Mouse (Mus musculus) neural tube, embryonic 12.5 days (tissue): Measurements from ENCODE around the gene H2-Aa. TPM values are rescaled to one million over a fixed set of nuclear protein-coding genes. Genes with fewer than 3 reads are reported as not detected.
"Not testable (repeated sequence)": the region's sequence is repeated elsewhere in the genome, so short reads cannot be mapped to it uniquely, and the experiment has no call there.

Experiments used
- ATAC-seq: fragments of 200-750 bp; cut with Nextera tagmentation; 2 replicates; pipeline ENCODE4 v1.8.0; 2017; ENCODE audit warnings: low read depth, mild to moderate bottlenecking, moderate TSS enrichment, moderate library complexity; ENCODE audit not compliant: low FRiP score
- H3K27ac ChIP-seq: fragments of 300-500 bp; sonication (generic); 2 replicates; pipeline ENCODE4 v1.5.1; 2016
- H3K27me3 ChIP-seq: fragments of 300-500 bp; sonication (generic); replicated peaks from 2 replicates; pipeline ENCODE4 v1.6.1; 2016; ENCODE audit warnings: mild to moderate bottlenecking
- H3K36me3 ChIP-seq: fragments of 300-500 bp; sonication (generic); 2 replicates; pipeline ENCODE4 v1.6.1; 2016; ENCODE audit warnings: mild to moderate bottlenecking
- H3K4me1 ChIP-seq: fragments of 300-500 bp; sonication (generic); 2 replicates; pipeline ENCODE4 v1.6.1; 2016
- H3K4me2 ChIP-seq: fragments of 300-500 bp; sonication (generic); replicated peaks from 2 replicates; pipeline ENCODE4 v1.6.1; 2016; ENCODE audit warnings: mild to moderate bottlenecking
- H3K4me3 ChIP-seq: fragments of 300-500 bp; sonication (generic); 2 replicates; pipeline ENCODE4 v1.5.1; 2016
- H3K9ac ChIP-seq: fragments of 300-500 bp; sonication (generic); 2 replicates; pipeline ENCODE4 v1.6.1; 2016; ENCODE audit warnings: mild to moderate bottlenecking
- H3K9me3 ChIP-seq: fragments of 300-500 bp; sonication (generic); 2 replicates; pipeline ENCODE4 v1.6.1; 2016; ENCODE audit warnings: mild to moderate bottlenecking
- WGBS: fragments of 180-500 bp; shearing (Covaris S2); methylation state at CpG from one replicate; pipeline ENCODE4 v1.1.7; 2016; 5-methylcytosine and 5-hydroxymethylcytosine counted together
- polyA plus RNA-seq: library from polyadenylated mRNA; unstranded; fragments of >200 nt; fragmentation: Nextera tagmentation; extraction: Ambion mirVana; gene quantifications from 2 replicates; pipeline ENCODE4 v1.2.1, GENCODE M21; 2016

Gene H2-Aa
- polyA plus RNA-seq: 0.16 TPM in 1 of 2 replicates, not detected in the other

DNA sequence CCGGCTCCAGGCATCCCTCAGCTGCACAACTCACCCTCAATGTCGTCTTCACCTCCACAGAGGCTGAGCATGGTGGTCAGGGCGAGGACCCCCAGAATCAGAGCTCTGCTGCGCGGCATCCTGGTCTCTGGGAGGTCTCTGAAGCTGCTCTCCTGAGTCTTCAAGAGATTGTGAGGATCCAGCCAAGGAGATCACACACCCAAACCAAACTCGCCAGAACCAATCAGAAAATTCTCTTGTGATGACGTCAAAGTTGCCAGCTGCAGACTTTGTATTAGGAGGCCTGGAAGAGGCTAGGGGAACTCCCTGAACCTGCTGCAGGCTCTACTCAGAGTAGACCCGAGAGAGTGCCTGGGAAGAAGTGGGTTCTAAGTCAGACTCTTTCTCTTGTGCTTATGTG is at the start of gene H2-Aa:
TSS of gene H2-Aa (minus strand) at position 176 of the 400 bp plus-strand sequence.
- ATAC-seq: no peak
- Histone ChIP-seq H3K9me3 (no peaks in the 10 kb centered on the region), H3K27me3 (no peaks in the 10 kb centered on the region)

DNA sequence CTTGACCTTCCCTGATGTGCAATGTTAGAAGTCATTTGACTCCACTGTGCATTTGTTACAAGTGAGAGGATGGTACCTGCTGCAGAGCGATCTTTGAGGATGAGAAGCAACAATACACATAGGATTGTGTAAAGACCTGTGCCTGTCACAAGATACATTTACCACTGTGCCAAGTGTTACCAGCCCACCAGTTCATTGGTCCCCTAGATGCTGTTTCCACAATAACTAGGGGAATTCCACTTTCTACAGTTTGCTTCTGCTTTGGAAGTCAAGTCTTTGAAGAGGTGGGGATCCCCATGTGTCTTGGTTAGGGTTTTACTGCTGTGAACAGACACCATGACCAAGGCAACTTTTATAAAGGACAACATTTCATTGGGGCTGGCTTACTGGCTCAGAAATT is 43.6 kb upstream of the H2-Aa start:
- H3K9me3 ChIP-seq: no peaks in the 10 kb centered on the region
- no peak for ATAC-seq

More for the DNA sequence above, at the start of gene H2-Aa:
- H3K9ac ChIP-seq: no peak within 1 kb of the TSS
- H3K4me3 ChIP-seq: no peak within 1 kb of the TSS
- WGBS: 15% methylated on average over 8 of the region's 8 CpGs
- H3K27ac ChIP-seq: no peak within 1 kb of the TSS
- no peaks in the 10 kb centered on the region for H3K36me3 ChIP-seq
- no peak within 1 kb of the TSS for H3K4me2 ChIP-seq
- H3K4me1 ChIP-seq: no peaks in the 10 kb centered on the region

DNA sequence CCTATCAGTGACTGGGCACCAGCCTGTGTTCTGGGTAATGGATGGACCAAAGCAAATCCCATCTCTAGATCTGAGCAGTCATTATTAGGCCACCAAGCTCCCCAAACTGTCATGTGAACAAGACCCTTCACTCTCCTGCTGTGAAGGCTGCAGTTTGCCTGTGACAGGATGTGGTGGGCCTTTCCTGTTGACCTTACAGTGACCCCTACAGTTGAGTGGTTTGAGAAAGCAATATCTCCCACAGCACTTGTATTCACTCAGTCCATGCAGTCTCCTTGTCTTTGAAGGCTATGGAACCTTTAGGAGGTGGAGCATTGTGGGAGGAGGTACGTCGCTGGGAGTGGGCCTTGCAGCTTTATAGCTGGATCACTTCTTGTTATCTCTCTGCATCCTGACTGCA is 42.2 kb upstream of the H2-Aa start:
- no peak for ATAC-seq
- no peak overlapping the region for H3K4me2 ChIP-seq
- H3K27me3 ChIP-seq: no peaks in the 10 kb centered on the region
- no peak overlapping the region for H3K4me3 ChIP-seq
- H3K36me3 ChIP-seq: no peaks in the 10 kb centered on the region
- no peaks in the 10 kb centered on the region; the same call in 1 of the 2 replicates for H3K4me1 ChIP-seq
- H3K27ac ChIP-seq: no peak overlapping the region
- H3K9ac ChIP-seq: no peak overlapping the region
- 55% methylated on average over 2 of the region's 2 CpGs for WGBS
- no peaks in the 10 kb centered on the region for H3K9me3 ChIP-seq

More for the DNA sequence above, 43.6 kb upstream of the H2-Aa start:
- 93% methylated on average over 1 of the region's 1 CpGs for WGBS
- no peak overlapping the region for H3K27ac ChIP-seq
- no peak overlapping the region for H3K9ac ChIP-seq
- no peaks in the 10 kb centered on the region for H3K36me3 ChIP-seq
- H3K4me2 ChIP-seq: no peak overlapping the region
- H3K4me1 ChIP-seq: no peaks in the 10 kb centered on the region; the same call in 1 of the 2 replicates
- no peaks in the 10 kb centered on the region for H3K27me3 ChIP-seq
- no peak overlapping the region for H3K4me3 ChIP-seq

DNA sequence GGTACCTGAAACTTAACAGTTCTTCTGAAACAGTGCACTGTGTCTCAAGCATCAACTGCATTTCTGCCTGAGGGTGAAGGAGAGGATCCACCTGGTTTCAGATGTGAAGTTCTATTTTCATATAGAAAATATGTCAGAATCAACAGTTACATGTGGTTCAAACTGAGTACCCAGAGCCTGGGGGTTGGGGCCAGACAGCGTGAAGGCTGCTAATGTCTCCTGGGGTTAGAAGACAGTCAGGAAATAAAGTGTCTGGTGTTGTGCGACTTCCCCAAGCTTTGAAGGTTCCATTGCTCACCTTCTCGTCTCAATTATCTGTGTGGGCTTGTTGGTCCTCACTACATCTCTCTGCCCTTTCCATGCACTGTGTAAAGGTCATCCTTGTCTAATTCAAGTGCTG is 38.8 kb upstream of the H2-Aa start:
- no peaks in the 10 kb centered on the region; the same call in 1 of the 2 replicates for H3K4me1 ChIP-seq
- no peaks in the 10 kb centered on the region for H3K36me3 ChIP-seq
- no peaks in the 10 kb centered on the region for H3K9me3 ChIP-seq
- H3K4me3 ChIP-seq: no peak overlapping the region
- WGBS: 78% methylated on average over 3 of the region's 3 CpGs
- no peak overlapping the region for H3K27ac ChIP-seq
- no peak overlapping the region for H3K9ac ChIP-seq
- ATAC-seq: no peak
- H3K27me3 ChIP-seq: no peaks in the 10 kb centered on the region
- H3K4me2 ChIP-seq: no peak overlapping the region

DNA sequence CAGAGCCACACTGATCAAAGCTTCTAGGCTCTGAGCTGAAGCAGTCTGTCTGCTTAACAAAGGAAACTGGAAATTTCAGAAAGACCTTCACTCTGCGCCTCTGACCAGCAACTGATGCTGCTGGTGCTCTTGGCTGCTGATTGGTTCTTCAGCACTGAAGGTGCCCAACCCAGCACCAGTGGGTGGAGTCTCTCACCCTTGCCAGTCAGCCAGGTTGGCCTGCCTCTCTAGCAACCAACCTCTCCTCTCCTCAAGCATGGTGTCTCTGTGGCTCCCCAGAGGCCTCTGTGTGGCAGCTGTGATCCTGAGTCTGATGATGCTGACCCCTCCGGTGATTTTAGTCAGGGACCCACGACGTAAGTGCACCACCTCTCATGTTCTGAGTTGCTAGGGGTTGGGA is 37.8 kb upstream of the H2-Aa start, which contains the start of gene H2-Eb2:
TSS of gene H2-Eb2 (plus strand) at position 230 of the 400 bp plus-strand sequence.
- no peak within 1 kb of the TSS for H3K9ac ChIP-seq
- 53% methylated on average over 4 of the region's 4 CpGs for WGBS

DNA sequence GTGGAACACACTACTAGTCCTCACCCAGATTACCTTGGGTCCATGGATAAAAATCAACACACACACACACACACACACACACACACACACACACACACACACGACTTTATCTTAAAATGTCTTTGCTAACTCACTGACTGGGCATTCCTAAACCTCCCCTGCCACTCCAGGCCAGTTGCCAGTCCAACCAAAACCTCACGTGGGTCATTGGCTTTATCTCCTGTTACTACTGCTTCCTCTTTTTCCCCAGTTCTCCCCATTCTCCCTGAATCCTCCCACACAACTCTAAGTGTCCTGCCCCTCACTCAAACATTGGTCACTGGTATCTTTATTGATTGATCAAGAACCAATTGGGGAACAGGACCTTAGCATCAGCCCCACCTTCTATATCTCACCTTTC is 29.7 kb upstream of the H2-Aa start:
- Histone ChIP-seq H3K27me3 (no peaks in the 10 kb centered on the region), H3K9ac (no peak overlapping the region), H3K4me2 (no peak overlapping the region), H3K36me3 (no peaks in the 10 kb centered on the region), H3K27ac (no peak overlapping the region), H3K4me1 (no peaks in the 10 kb centered on the region), H3K9me3 (no peaks in the 10 kb centered on the region), H3K4me3 (no peak overlapping the region)
- 61% methylated on average over 2 of the region's 2 CpGs for WGBS
- no peak for ATAC-seq

More for the DNA sequence above, 37.8 kb upstream of the H2-Aa start, which contains the start of gene H2-Eb2:
- H3K4me2 ChIP-seq: no peak within 1 kb of the TSS
- no peaks in the 10 kb centered on the region for H3K36me3 ChIP-seq
- no peaks in the 10 kb centered on the region for H3K9me3 ChIP-seq
- H3K27me3 ChIP-seq: no peaks in the 10 kb centered on the region
- no peak for ATAC-seq
- no peaks in the 10 kb centered on the region; the same call in 1 of the 2 replicates for H3K4me1 ChIP-seq
- no peak within 1 kb of the TSS for H3K27ac ChIP-seq
- no peak within 1 kb of the TSS for H3K4me3 ChIP-seq

DNA sequence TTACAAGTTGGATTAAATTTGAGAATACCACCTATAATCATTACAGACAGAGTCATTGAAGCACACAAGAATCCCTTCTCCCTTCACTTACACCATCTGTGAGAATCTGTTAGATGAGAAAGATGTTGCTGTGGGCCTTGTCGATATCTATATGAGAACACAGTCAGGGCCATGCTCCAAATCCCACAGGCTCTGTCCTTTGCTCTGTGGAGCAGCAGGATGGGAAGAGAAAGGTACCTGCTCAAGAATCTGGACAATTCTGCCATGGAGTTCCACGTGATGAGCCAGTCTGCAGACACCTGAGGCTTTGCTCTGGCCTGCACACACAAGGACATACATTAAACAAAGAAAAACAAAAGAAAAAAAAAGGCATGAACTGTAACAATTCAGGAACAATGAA is 29.1 kb upstream of the H2-Aa start:
- H3K36me3 ChIP-seq: no peaks in the 10 kb centered on the region
- H3K9me3 ChIP-seq: no peaks in the 10 kb centered on the region
- H3K4me2 ChIP-seq: no peak overlapping the region
- no peak for ATAC-seq
- no peak overlapping the region for H3K27ac ChIP-seq
- H3K4me3 ChIP-seq: no peak overlapping the region
- H3K4me1 ChIP-seq: no peaks in the 10 kb centered on the region
- no peak overlapping the region for H3K9ac ChIP-seq
- no peaks in the 10 kb centered on the region for H3K27me3 ChIP-seq
- WGBS: 81% methylated on average over 2 of the region's 2 CpGs

DNA sequence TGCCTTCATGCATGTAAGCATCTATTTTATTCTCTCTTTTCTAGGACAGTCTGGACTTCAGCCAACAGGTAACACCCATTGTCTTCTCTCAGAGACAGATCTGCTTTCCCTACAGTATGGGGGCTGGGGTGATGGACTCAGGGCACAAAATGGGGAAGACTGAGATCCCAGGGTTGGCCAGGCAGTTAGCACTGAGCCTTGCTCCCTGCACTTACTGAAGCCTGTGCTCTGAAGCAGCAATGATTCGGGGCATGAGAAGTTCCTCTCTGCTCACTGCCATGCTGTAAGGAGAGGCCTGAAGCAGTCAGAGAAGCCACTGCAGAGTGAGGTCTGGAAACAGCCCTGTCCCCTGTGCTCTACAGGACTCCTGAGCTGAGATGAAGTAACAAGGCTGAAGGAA is 27.9 kb upstream of the H2-Aa start:
- H3K4me2 ChIP-seq: no peak overlapping the region
- no peak for ATAC-seq
- H3K36me3 ChIP-seq: no peaks in the 10 kb centered on the region
- no peak overlapping the region for H3K9ac ChIP-seq
- no peak overlapping the region for H3K4me3 ChIP-seq
- H3K27ac ChIP-seq: no peak overlapping the region
- H3K4me1 ChIP-seq: no peaks in the 10 kb centered on the region
- WGBS: 74% methylated on average over 1 of the region's 1 CpGs
- no peaks in the 10 kb centered on the region for H3K9me3 ChIP-seq
- H3K27me3 ChIP-seq: no peaks in the 10 kb centered on the region

DNA sequence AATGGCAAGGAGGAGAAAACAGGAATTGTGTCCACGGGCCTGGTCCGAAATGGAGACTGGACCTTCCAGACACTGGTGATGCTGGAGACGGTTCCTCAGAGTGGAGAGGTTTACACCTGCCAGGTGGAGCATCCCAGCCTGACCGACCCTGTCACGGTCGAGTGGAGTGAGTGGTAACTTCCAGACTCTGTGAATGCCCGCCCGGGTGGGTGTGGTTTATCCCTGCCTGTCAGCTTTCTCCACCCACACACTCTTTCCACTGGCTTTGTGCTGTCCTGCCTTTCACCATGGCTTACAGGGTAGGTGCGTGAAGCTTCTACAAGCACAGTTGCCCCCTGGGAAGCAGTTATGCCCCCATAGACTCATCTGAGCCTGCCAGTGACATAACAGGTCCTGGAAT is 26.7 kb upstream of the H2-Aa start:
- Histone ChIP-seq H3K9ac (no peak overlapping the region), H3K4me2 (no peak overlapping the region), H3K4me1 (peaks cover under 1% of the 10 kb centered on the region; the same call in 1 of the 2 replicates), H3K4me3 (no peak overlapping the region), H3K9me3 (no peaks in the 10 kb centered on the region), H3K27me3 (no peaks in the 10 kb centered on the region), H3K36me3 (no peaks in the 10 kb centered on the region), H3K27ac (no peak overlapping the region)
- 71% methylated on average over 9 of the region's 9 CpGs for WGBS
- ATAC-seq: no peak

DNA sequence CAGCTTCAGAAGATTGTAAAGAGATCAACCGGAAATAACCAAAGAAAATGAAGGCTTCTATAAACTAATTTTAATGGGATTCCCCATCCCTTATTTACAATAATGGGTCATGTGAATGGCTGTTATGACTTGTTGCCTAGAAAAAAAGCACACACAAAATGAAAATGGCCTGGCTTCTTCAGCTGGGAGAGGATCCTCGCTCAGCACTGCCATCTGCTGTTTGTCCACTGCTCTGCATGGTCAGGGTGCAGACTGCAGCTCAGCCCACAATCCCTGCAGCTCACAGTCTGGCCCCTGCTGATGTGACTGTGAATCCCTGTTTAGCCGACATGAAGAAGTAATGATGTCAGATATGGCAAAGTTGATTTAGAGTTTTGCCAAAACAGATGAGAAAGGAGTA is 25.8 kb upstream of the H2-Aa start:
- H3K36me3 ChIP-seq: no peaks in the 10 kb centered on the region
- H3K27ac ChIP-seq: no peak overlapping the region
- WGBS: 36% methylated on average over 3 of the region's 3 CpGs
- H3K4me3 ChIP-seq: no peak overlapping the region
- no peaks in the 10 kb centered on the region for H3K27me3 ChIP-seq
- no peak overlapping the region for H3K4me2 ChIP-seq
- ATAC-seq: no peak
- H3K9me3 ChIP-seq: no peaks in the 10 kb centered on the region
- peaks cover 3% of the 10 kb centered on the region; the same call in 1 of the 2 replicates for H3K4me1 ChIP-seq
- H3K9ac ChIP-seq: no peak overlapping the region

DNA sequence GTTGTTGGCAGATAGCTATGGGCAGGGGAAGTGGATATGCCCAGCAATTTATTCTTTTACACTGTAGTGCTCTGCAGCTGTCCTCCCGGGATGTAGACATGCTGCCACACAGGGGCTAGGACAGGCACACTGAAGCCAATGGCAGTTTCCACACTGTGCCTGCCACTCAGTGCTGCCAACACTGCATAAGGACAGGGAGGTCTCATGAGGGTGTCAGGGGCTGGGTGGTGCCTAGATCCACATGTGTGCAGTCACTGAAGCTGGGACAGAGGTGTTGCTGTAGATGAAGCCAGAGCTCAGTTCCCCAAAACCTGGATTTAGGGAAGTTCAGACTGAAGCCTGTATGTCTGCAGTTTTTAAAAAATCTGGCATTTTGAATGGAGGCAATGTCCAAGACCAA is 24.6 kb upstream of the H2-Aa start:
- no peak for ATAC-seq

DNA sequence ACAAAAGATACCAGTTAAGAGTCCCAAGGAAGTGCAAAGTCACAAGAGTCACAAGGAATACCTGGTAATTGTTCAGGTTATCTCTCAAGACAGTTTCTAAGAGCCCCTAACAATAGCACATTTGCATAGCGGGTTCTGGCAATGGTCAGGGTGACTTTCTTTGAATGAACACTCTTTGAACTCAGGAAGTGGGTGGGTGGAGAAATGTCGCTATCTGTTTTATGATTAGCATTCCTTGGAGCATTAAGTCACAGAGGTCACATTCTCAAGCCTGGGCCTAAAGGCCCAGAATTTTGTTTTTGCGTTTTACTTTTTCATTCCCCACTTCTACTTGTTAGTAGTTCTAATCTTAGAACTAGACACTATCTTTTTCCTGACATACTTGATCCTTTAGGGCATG is 22.9 kb upstream of the H2-Aa start:
- not testable (repeated sequence) for H3K9me3 ChIP-seq
- WGBS: 83% methylated on average over 3 of the region's 3 CpGs

More for the DNA sequence above, 24.6 kb upstream of the H2-Aa start:
- Histone ChIP-seq H3K9ac (no peak overlapping the region), H3K9me3 (no peaks in the 10 kb centered on the region), H3K4me3 (no peak overlapping the region), H3K4me1 (peaks cover 3% of the 10 kb centered on the region; the same call in 1 of the 2 replicates), H3K36me3 (no peaks in the 10 kb centered on the region), H3K27ac (no peak overlapping the region), H3K27me3 (0 out of 2 replicates have a peak, but pooled peaks cover 4% of the 10 kb centered on the region), H3K4me2 (no peak overlapping the region)
- WGBS: 78% methylated on average over 1 of the region's 1 CpGs

DNA sequence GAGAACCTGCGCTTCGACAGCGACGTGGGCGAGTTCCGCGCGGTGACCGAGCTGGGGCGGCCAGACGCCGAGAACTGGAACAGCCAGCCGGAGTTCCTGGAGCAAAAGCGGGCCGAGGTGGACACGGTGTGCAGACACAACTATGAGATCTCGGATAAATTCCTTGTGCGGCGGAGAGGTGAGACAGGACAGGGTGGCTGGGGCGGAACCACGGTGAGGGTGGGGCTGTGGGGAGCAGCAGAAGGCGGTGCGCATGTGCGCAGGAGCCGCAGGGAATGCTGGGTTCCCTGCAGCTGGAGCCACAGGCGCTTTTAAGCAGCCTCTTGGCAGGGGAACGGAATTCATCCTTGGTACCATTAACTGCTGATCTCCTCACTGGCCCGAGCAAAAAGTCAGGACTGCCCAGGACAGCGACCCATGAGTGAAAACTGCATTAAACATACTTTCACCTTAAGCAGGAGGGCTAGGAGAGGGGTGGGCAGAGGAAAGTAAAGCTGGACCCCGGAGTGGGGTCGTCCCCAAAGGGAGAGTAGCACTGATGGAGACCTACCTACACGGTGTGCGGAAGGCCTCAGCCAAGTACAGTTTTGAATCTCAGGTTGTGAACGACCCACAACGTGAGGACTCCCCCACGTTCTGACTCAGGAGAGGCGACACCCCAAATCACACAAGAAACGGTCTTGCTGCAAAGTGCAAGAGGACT is 22.2 kb upstream of the H2-Aa start:
- Histone ChIP-seq H3K27ac (no peak overlapping the region), H3K27me3 (0 out of 2 replicates have a peak, but pooled peaks cover 4% of the 10 kb centered on the region), H3K4me1 (peaks cover 3% of the 10 kb centered on the region; the same call in 1 of the 2 replicates), H3K9me3 (no peaks in the 10 kb centered on the region), H3K36me3 (no peaks in the 10 kb centered on the region), H3K9ac (peak overlapping the region; percentile 62), H3K4me2 (peak overlapping the region; percentile 66), H3K4me3 (peak overlapping the region; percentile 55)
- WGBS: 26% methylated on average over 38 of the region's 38 CpGs
- ATAC-seq: peak; percentile 80

More for the DNA sequence above, 22.9 kb upstream of the H2-Aa start:
- ATAC-seq, H3K27me3 ChIP-seq, H3K4me1 ChIP-seq, H3K9ac ChIP-seq, H3K36me3 ChIP-seq, H3K4me3 ChIP-seq, H3K4me2 ChIP-seq, H3K27ac ChIP-seq: not testable (repeated sequence)
